Mouse (Mus musculus): ENCODE measurements around the gene Fhit.

Fhit gene

DNA sequence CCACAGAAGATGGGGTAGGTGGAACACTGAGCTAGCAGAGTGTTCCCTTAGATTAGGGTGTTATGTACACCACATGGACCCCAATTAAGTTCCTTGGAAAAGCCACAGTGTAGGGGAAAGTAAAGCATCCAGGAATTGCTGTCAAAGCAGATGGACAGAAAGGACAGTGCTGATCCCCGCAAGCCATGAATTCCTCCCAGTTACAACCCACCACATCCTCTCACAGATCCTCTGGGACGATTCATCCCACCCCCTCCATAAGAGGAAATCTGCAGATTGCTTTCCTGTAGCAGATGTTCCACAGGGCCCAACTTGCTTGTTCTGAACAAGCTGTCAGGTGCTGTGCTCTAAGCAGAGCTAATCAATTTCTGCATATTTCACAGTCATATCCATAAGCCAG, 1644.2 kb downstream of the Fhit start:
- in situ Hi-C loops (cut with MboI; ENCODE audit: unreplicated experiment in 2 of 2), result no loop called here

DNA sequence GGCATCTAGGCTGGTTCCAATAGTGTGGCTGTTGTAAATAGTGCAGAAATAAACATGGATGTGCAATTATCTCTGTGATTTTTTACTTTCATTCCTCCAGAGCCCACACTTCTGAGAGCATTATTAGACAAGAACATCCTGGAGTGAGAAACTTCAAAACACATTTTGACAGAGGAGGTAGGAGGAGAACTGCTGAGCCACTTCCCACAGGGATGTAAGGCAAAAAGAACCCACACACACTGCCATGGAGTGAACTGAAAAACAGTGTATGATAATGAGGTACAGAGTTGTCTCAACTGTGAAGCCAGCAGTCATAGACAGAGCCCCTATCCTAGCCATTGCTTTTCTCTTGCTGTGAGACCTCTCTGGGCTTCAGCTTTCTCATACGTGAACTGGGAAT, 1652.2 kb downstream of the Fhit start:
- in situ Hi-C loops (cut with MboI; ENCODE audit: unreplicated experiment in 2 of 2), result no loop called here

Data from v-Abl transformed pro-B cells (cell line).